Mouse (Mus musculus): ENCODE measurements around the gene Fmc1.

Gene Fmc1

GRCm38 (mm10) chr6:38551989-38552635 is 18.8 kb downstream of the Fmc1 start:
- DNase-seq = peak; percentile 98

- DNase-seq = no peak
These were observed 19.3 kb downstream of the Fmc1 start for GRCm38 (mm10) chr6:38552636-38553000.

GRCm38 (mm10) chr6:38576096-38576495 is 42.8 kb downstream of the Fmc1 start:
- no peak for DNase-seq

- DNase-seq = no peak
These were observed 47.0 kb downstream of the Fmc1 start for GRCm38 (mm10) chr6:38580112-38580857.

GRCm38 (mm10) chr6:38581711-38582110 is 48.4 kb downstream of the Fmc1 start:
- DNase-seq = no peak

Data from kidney, postnatal 14 days (tissue).